Mouse (Mus musculus) lung, embryonic 14.5 days (tissue): ENCODE results near the gene Tcea2. TPM values are rescaled to one million over a fixed set of nuclear protein-coding genes. Genes with fewer than 3 reads are reported as not detected.
A peak's percentile ranks its signal among the peaks of the same experiment; 100 is the strongest.

Source experiments
- ATAC-seq: fragments of 200-750 bp; cut with Nextera tagmentation; 2 replicates; pipeline ENCODE4 v1.8.0; 2017; ENCODE audit warnings: mild to moderate bottlenecking, moderate TSS enrichment, moderate library complexity; ENCODE audit not compliant: insufficient read depth
- DNase-seq: peaks from one replicate; pipeline ENCODE4 v3.0.0-alpha.2; 2015
- H3K27ac ChIP-seq: fragments of 300-500 bp; sonication (generic); 2 replicates; pipeline ENCODE4 v1.5.1; 2014; ENCODE audit warnings: low read depth, mild to moderate bottlenecking, moderate library complexity
- H3K27me3 ChIP-seq: fragments of 300-500 bp; sonication (generic); 2 replicates; pipeline ENCODE4 v1.6.1; 2014; ENCODE audit warnings: low read length, control low read depth; ENCODE audit not compliant: insufficient read depth
- H3K36me3 ChIP-seq: fragments of 300-500 bp; sonication (generic); 2 replicates; pipeline ENCODE4 v1.6.1; 2014; ENCODE audit warnings: control low read depth; ENCODE audit not compliant: insufficient read depth
- H3K4me1 ChIP-seq: fragments of 300-500 bp; sonication (generic); 2 replicates; pipeline ENCODE4 v1.6.1; 2014; ENCODE audit warnings: antibody characterized with exemption, control low read depth; ENCODE audit not compliant: insufficient read depth
- H3K4me2 ChIP-seq: fragments of 300-500 bp; sonication (generic); 2 replicates; pipeline ENCODE4 v1.6.1; 2014; ENCODE audit warnings: mild to moderate bottlenecking
- H3K4me3 ChIP-seq: fragments of 300-500 bp; sonication (generic); 2 replicates; pipeline ENCODE4 v1.5.1; 2014; ENCODE audit warnings: low read depth, low read length
- H3K9ac ChIP-seq: fragments of 300-500 bp; sonication (generic); 2 replicates; pipeline ENCODE4 v1.6.1; 2014
- H3K9me3 ChIP-seq: fragments of 300-500 bp; sonication (generic); 2 replicates; pipeline ENCODE4 v1.6.1; 2016; ENCODE audit warnings: low read depth, low read length, control low read depth
- CTCF ChIP-seq: IDR thresholded peaks from 2 replicates; pipeline ENCODE4 v1.5.1; 2016; ENCODE audit warnings: antibody characterized with exemption, low read depth
- WGBS: fragments of 180-500 bp; shearing (Covaris S2); extraction: QIAGEN DNeasy Blood & Tissue Kit; methylation state at CpG from one replicate; pipeline ENCODE4 v1.1.7; 2014; 5-methylcytosine and 5-hydroxymethylcytosine counted together
- polyA plus RNA-seq: library from polyadenylated mRNA; unstranded; fragments of >200 nt; fragmentation: Nextera tagmentation; extraction: Ambion mirVana; gene quantifications from 2 replicates; pipeline ENCODE4 v1.2.1, GENCODE M21; 2014

Gene Tcea2
- polyA plus RNA-seq, 1 experiment from 2014 or later: 25.7 TPM

DNA sequence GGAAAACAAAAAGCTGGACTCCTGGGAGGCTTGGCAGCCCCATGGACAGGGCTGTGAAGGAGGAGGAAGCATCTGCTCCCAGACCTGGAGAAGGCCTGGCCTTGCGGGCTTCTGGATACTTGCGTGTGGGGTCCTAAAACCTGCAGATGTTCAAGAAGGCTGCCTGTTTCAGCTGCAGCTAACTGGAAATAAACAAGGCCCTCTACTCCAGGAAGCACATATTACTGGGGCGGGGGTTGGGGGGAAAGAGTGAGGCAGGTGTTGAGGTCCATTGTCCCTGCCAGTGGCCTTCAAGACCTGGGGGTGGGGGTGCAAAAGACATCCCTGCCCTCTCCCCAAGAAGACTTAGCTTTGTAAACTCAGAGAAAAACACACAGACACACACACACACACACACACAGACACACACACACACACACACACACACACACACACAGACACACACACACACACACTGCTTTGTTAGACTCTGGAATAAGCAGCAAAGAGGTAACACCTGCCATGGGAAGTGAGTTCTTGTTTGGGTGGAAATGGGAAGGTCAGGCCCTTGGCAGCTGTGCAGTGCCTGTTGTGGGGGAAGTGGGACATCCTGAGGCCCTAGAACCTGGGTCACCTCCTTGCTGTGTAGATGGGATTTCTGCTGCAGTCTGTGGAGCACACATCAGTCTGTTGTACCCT is 17.4 kb upstream of the Tcea2 start:
- H3K4me1 ChIP-seq: no peaks in the 10 kb centered on the region

DNA sequence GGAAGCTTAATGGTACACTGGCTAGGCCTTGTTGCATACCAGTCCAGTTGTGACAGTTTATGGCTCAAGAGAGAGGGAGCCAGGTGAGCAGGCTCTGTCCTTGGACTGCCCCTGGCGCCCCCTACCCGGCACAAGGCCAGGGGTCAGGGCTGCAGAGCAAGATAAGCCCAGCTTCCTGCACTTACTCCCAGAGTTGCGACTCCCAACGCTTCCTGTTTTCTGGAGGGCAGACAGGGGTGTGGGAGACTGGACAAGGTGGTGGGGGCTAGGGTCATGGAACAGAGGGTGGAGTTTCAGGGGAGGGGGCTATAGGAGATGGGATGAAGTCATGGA is 16.8 kb upstream of the Tcea2 start:
- DNase-seq (peak; percentile 56), ATAC-seq (peak; percentile 18; the same call in 1 of the 2 replicates)
- no peaks in the 10 kb centered on the region for H3K27me3 ChIP-seq
- WGBS: 16% methylated on average over 4 of the region's 4 CpGs
- no peaks in the 10 kb centered on the region for H3K9me3 ChIP-seq
- no peaks in the 10 kb centered on the region for H3K4me1 ChIP-seq
- no peak overlapping the region for H3K9ac ChIP-seq
- H3K4me3 ChIP-seq: no peak overlapping the region
- no peak for TF ChIP-seq CTCF
- H3K27ac ChIP-seq: peak overlapping the region; percentile 40; the same call in 1 of the 2 replicates
- H3K4me2 ChIP-seq: no peak overlapping the region
- 0 out of 2 replicates have a peak, but pooled peaks cover 2% of the 10 kb centered on the region for H3K36me3 ChIP-seq

More for the DNA sequence above, 17.4 kb upstream of the Tcea2 start:
- peak; percentile 27 for DNase-seq
- Histone ChIP-seq H3K4me2 (no peak overlapping the region), H3K9me3 (no peaks in the 10 kb centered on the region), H3K36me3 (0 out of 2 replicates have a peak, but pooled peaks cover 2% of the 10 kb centered on the region), H3K27ac (peak overlapping the region; percentile 46; the same call in 1 of the 2 replicates), H3K4me3 (no peak overlapping the region), H3K27me3 (no peaks in the 10 kb centered on the region), H3K9ac (no peak overlapping the region)
- peak; percentile 25; the same call in 1 of the 2 replicates for ATAC-seq
- TF ChIP-seq CTCF: no peak
- 78% methylated on average over 3 of the region's 3 CpGs for WGBS

DNA sequence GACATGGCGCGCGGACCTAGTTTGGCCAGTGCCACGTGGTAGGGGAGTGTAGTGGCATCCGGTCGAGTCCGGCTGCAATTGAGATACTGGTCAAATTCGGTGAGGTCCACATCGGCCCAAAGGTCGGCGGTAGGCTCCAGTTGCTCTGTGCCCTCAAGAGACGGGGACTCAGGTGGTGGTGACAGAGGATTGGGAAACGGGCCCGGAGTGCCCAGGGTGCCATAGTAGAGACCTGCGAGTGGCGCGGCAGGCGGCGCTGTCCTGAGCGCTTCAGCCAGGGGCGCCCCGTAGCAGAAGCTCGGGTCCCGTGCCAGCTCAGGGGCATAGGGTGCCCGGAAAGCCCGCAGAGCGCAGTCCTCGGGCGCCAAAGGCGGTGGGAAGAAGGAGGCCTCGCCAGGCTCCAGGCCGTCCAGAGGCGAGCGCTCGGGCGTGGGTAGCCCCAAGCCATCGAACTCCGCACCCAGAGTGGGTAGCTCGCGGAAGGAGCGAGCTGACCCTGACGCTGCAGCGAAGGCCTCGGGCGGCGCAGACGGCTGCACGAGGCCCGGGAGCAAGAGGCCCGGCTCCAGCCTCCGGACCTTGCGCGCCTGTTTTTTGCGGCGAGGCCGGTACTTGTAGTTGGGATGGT is 9.7 kb upstream of the Tcea2 start:
- TF ChIP-seq CTCF: peak; percentile 37
- Histone ChIP-seq H3K27me3 (peaks cover 43% of the 10 kb centered on the region), H3K9me3 (no peaks in the 10 kb centered on the region), H3K27ac (peak overlapping the region; percentile 36; the same call in 1 of the 2 replicates), H3K36me3 (0 out of 2 replicates have a peak, but pooled peaks cover 3% of the 10 kb centered on the region), H3K4me2 (peak overlapping the region; percentile 71), H3K4me3 (peak overlapping the region; percentile 54), H3K4me1 (no peaks in the 10 kb centered on the region), H3K9ac (peak overlapping the region; percentile 56)
- WGBS: 3% methylated on average over 48 of the region's 56 CpGs
- ATAC-seq (peak; percentile 19; the same call in 1 of the 2 replicates), DNase-seq (peak; percentile 41)

DNA sequence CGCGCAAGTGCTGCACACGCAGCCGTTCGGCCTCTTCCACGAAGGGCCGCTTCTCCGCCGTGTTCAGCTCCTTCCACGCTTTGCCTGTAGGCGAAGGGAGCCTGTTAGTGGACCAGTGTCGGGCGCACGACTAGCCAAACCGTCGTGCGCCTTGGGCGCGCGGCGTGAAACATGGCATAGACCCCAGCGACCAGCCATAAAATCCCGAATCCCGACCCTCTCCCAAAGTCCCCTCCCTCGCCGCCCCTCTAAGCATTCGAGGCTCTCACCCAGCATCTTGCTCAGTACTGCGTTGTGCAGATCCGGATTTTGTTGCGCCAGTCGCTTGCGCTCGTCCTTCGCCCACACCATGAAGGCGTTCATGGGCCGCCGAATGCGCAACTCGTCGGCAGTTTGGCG is 9.2 kb upstream of the Tcea2 start:
- Histone ChIP-seq H3K27ac (peak overlapping the region; percentile 46; the same call in 1 of the 2 replicates), H3K36me3 (0 out of 2 replicates have a peak, but pooled peaks cover 3% of the 10 kb centered on the region), H3K9me3 (no peaks in the 10 kb centered on the region), H3K9ac (peak overlapping the region; percentile 56), H3K4me3 (peak overlapping the region; percentile 54), H3K4me2 (peak overlapping the region; percentile 71), H3K4me1 (no peaks in the 10 kb centered on the region), H3K27me3 (peaks cover 43% of the 10 kb centered on the region)
- WGBS: 1% methylated on average over 41 of the region's 41 CpGs
- ATAC-seq: 0 out of 2 replicates have a peak, but pooled peaks have one; percentile 10
- DNase-seq: no peak
- TF ChIP-seq CTCF: no peak

DNA sequence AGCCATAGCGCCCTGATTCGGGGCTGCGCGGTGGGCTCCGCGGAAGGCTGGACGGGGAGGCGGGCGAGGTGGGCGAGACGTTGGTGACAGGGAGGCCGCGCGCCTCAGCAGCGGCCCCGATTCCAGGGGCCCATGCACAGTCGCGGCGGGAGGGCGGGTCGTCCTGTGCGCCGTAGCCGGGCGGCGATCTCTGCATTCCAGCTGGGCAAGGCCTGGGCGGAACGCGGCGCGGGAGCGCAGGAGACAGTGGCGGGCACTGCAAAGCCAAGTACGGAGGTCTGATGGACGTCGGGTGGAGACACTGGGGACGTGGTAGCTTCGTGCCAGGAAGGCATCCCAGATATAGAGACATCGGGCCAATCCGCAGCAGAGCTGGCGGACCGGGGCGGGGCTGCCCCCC is 8.8 kb upstream of the Tcea2 start, which contains the start of gene Sox18:
Gene Sox18, minus strand, starts transcription at position 315 of the 400 bp plus-strand sequence.
- H3K27me3 ChIP-seq: peaks cover 43% of the 10 kb centered on the region
- peak within 1 kb of the TSS; percentile 46; the same call in 1 of the 2 replicates for H3K27ac ChIP-seq
- 0 out of 2 replicates have a peak, but pooled peaks cover 3% of the 10 kb centered on the region for H3K36me3 ChIP-seq
- WGBS: 1% methylated on average over 42 of the region's 43 CpGs
- H3K4me3 ChIP-seq: peak within 1 kb of the TSS; percentile 54
- H3K9ac ChIP-seq: peak within 1 kb of the TSS; percentile 56
- H3K4me1 ChIP-seq: no peaks in the 10 kb centered on the region
- TF ChIP-seq CTCF: no peak
- ATAC-seq: peak; percentile 49
- H3K9me3 ChIP-seq: no peaks in the 10 kb centered on the region
- peak; percentile 70 for DNase-seq
- peak within 1 kb of the TSS; percentile 71 for H3K4me2 ChIP-seq

DNA sequence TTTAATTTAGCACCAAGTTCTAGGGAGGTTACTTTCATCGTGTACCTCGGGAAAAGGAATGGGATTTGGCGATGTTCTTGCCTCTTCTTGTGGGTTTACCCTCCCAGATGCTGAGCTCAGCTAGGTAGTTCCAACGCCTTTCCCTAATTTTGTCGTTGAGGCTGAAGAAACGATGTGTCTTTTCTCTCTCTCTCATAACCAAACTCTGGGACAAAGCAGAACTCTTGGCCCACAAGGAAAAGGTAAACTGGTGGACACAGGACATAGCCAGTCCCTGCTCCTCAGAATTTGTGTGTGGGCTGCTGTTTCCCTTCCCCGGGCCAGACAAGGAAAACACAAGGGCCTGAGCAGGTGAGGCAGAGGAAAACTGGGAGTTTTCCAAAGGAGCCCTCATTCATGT is 8.1 kb upstream of the Tcea2 start:
- H3K4me3 ChIP-seq: no peak overlapping the region
- no peaks in the 10 kb centered on the region for H3K9me3 ChIP-seq
- 26% methylated on average over 7 of the region's 7 CpGs for WGBS
- H3K27me3 ChIP-seq: peaks cover 43% of the 10 kb centered on the region
- H3K9ac ChIP-seq: no peak overlapping the region
- H3K4me1 ChIP-seq: no peaks in the 10 kb centered on the region
- TF ChIP-seq CTCF: no peak
- no peak overlapping the region for H3K27ac ChIP-seq
- peak overlapping the region; percentile 71 for H3K4me2 ChIP-seq
- 0 out of 2 replicates have a peak, but pooled peaks cover 3% of the 10 kb centered on the region for H3K36me3 ChIP-seq
- ATAC-seq (no peak), DNase-seq (no peak)

DNA sequence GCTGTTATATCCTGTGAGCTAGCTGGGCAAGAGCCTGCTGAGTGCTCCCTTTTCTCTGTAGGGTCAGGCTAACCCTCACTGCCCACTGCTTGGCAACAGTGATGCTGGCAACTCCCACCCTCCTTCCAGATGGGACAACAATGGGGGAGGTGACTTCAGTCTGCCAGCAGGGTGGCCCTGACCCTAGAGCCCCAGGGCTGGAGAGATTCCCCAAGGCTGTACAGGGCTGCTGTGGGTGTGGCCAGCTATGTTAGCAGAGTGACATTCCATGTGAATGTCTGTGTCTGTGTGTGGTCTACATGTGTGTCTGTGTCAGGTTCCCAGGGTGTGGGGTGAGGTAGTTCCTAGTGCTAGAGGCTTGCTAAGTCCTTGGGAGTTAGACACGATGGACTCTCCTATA is 6.6 kb upstream of the Tcea2 start:
- Histone ChIP-seq H3K36me3 (0 out of 2 replicates have a peak, but pooled peaks cover 3% of the 10 kb centered on the region), H3K4me3 (no peak overlapping the region), H3K9me3 (no peaks in the 10 kb centered on the region), H3K27me3 (peaks cover 43% of the 10 kb centered on the region), H3K4me2 (no peak overlapping the region), H3K4me1 (no peaks in the 10 kb centered on the region), H3K27ac (no peak overlapping the region), H3K9ac (no peak overlapping the region)
- no peak for TF ChIP-seq CTCF
- DNase-seq (no peak), ATAC-seq (no peak)
- WGBS: 55% methylated on average over 1 of the region's 1 CpGs
